Mouse (Mus musculus) lung, adult 2 months (tissue): ENCODE data around the gene Tnik.

Source experiments
- CTCF ChIP-seq: fragments of 200-500 bp; IDR thresholded peaks from 2 replicates; pipeline ENCODE4 v1.5.1; 2011; ENCODE audit warnings: mild to moderate bottlenecking, low read length, control low read depth; ENCODE audit not compliant: insufficient read depth
- POLR2A ChIP-seq: fragments of 200-500 bp; IDR thresholded peaks from 2 replicates; pipeline ENCODE4 v1.6.1; 2011; ENCODE audit warnings: low read depth, mild to moderate bottlenecking, control low read depth, low read length, borderline replicate concordance; ENCODE audit errors: extremely low read depth

DNA sequence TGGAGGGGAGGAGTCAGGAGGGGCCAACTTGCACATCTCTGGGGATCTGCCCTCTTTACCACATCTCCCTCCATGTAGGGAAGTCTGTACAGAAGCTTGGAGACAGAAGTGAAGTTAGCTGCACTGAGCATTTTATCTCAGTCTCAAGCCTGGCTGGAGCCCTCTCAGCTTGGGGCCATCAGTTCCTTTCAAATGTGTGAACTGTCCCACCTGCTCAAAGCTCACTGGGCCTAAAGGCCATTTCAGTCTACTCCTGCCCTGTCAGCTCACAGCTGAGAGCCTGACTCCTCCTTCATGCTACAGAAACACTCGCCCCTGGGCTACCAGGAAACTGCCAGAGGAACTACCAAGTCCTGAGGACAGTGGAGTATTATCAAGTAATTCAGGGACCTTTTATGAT lies 288.7 kb downstream of the Tnik start:
- no peak for TF ChIP-seq CTCF
- no peak for TF ChIP-seq POLR2A
